Mouse (Mus musculus): ENCODE results near the gene Slc9b1. TPM values are rescaled to one million over a fixed set of nuclear protein-coding genes. Genes with fewer than 3 reads are reported as not detected.

Slc9b1 gene
- polyA plus RNA-seq, 1 experiment = not detected

DNA sequence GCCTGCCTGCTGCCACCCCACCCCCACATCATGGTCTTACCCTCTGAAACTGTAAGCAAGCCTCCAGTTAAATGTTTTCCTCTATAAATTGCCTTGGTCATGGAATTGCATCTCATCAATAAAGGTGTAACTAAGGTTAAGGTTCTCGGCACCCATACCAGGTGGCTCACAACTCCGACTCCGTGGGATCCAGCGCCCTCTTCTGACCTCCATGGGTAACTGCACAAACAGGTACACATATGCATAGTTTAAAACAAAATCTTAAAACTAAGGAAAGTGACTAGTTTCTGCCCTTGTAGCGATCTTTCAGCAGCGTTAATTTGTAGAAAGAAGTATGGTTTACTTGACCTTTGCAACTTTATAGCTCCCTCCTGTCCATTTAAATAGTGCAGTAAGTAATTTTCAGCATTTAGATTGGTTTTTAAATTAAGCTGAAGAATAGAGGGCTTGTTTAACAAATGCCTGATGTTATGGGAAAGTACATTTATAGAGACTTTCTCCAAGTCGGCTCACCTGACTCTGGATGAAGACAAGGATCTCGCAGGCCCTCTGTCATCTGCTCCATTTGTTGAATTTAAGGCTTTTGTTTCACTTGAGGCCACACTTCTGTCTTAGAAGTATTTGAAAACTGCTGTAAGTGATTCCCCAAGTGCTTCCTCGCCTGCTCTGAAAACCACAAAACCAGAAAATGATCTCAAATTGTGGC is 32.0 kb upstream of the Slc9b1 start:
- no peak for TF ChIP-seq POLR2AphosphoS2 (IDR thresholded peaks at IDR 0.05; ENCODE audit: insufficient read length, low read depth)
- TF ChIP-seq POLR2A (IDR thresholded peaks at IDR 0.05; ENCODE audit: insufficient read length, low read depth) = no peak

GRCm38 (mm10) chr3:135318331-135318730 is 29.5 kb upstream of the Slc9b1 start:
- H3K79me2 ChIP-seq (ENCODE audit: control insufficient read depth, insufficient read depth) = no peaks in the 10 kb centered on the region
- no peak overlapping the region for H3ac ChIP-seq (ENCODE audit: control insufficient read depth, insufficient read length)
- TF ChIP-seq TCF12 (IDR thresholded peaks at IDR 0.05; ENCODE audit: insufficient read depth, poor library complexity, severe bottlenecking) (no peak), E2F4 (IDR thresholded peaks at IDR 0.05; ENCODE audit: insufficient read depth) (no peak)
- no peaks in the 10 kb centered on the region for H3K36me3 ChIP-seq (ENCODE audit: control insufficient read depth, insufficient read depth)
- H3K4me2 ChIP-seq (ENCODE audit: low read depth) = no peak overlapping the region
- no peaks in the 10 kb centered on the region for H3K27me3 ChIP-seq (ENCODE audit: control insufficient read depth, insufficient read depth, insufficient read length)
- no peak overlapping the region for H3K4me3 ChIP-seq

More for the DNA sequence above, 32.0 kb upstream of the Slc9b1 start:
- H3ac ChIP-seq (ENCODE audit: control insufficient read depth, insufficient read length) = no peak overlapping the region
- H3K79me2 ChIP-seq (ENCODE audit: control insufficient read depth, insufficient read depth) = no peaks in the 10 kb centered on the region
- H3K4me2 ChIP-seq (ENCODE audit: low read depth) = no peak overlapping the region
- no peaks in the 10 kb centered on the region for H3K36me3 ChIP-seq (ENCODE audit: control insufficient read depth, insufficient read depth)
- H3K4me3 ChIP-seq = no peak overlapping the region
- no peaks in the 10 kb centered on the region for H3K27me3 ChIP-seq (ENCODE audit: control insufficient read depth, insufficient read depth, insufficient read length)

DNA sequence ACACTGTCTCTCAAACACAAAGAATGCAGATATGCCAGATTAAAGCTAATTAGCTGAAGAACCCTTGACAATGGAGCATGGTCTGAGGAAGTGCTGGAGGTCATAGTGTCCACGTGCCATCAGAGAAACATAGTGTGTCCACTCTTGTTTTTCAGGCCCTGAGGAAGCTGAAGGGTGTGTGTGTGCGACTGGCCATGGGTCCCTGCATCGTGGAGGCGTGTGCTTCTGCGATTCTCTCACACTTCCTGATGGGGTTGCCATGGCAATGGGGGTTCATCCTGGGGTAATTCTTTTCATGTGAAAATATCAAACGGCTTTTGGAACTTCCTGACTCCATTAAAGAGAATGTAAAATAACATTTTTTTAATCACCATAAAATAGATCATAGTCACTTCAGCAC is 23.5 kb upstream of the Slc9b1 start:
- no peak overlapping the region for H3K4me2 ChIP-seq (ENCODE audit: low read depth)
- H3K79me2 ChIP-seq (ENCODE audit: control insufficient read depth, insufficient read depth) = no peaks in the 10 kb centered on the region
- TF ChIP-seq SRF (IDR thresholded peaks at IDR 0.05; ENCODE audit: control insufficient read depth, insufficient read length, low read depth) (no peak), MYOD1 (IDR thresholded peaks at IDR 0.05; ENCODE audit: control insufficient read depth in 1 of 3, insufficient read length in 2 of 3, low read depth in 2 of 3) (no peak), TCF12 (IDR thresholded peaks at IDR 0.05; ENCODE audit: insufficient read depth, poor library complexity, severe bottlenecking) (no peak), POLR2AphosphoS2 (IDR thresholded peaks at IDR 0.05; ENCODE audit: insufficient read length, low read depth) (no peak), CEBPB (IDR thresholded peaks at IDR 0.05; ENCODE audit: insufficient read depth, poor library complexity, severe bottlenecking) (no peak), E2F4 (IDR thresholded peaks at IDR 0.05; ENCODE audit: insufficient read depth) (no peak), REST (IDR thresholded peaks at IDR 0.05; ENCODE audit: insufficient read depth, insufficient read length) (no peak), MYOG (IDR thresholded peaks at IDR 0.05; ENCODE audit: control insufficient read depth in 1 of 3, insufficient read depth in 1 of 3, insufficient read length in 2 of 3, low read depth in 2 of 3) (no peak), USF1 (IDR thresholded peaks at IDR 0.05; ENCODE audit: low read depth) (no peak), TCF3 (IDR thresholded peaks at IDR 0.05; ENCODE audit: insufficient read length, low read depth) (no peak), MAX (IDR thresholded peaks at IDR 0.05; ENCODE audit: low read depth) (no peak), POLR2A (IDR thresholded peaks at IDR 0.05; ENCODE audit: insufficient read length, low read depth) (no peak)
- no peak overlapping the region for H3ac ChIP-seq (ENCODE audit: control insufficient read depth, insufficient read length)
- no peaks in the 10 kb centered on the region for H3K36me3 ChIP-seq (ENCODE audit: control insufficient read depth, insufficient read depth)
- no peak overlapping the region for H3K4me3 ChIP-seq
- no peaks in the 10 kb centered on the region for H3K27me3 ChIP-seq (ENCODE audit: control insufficient read depth, insufficient read depth, insufficient read length)

DNA sequence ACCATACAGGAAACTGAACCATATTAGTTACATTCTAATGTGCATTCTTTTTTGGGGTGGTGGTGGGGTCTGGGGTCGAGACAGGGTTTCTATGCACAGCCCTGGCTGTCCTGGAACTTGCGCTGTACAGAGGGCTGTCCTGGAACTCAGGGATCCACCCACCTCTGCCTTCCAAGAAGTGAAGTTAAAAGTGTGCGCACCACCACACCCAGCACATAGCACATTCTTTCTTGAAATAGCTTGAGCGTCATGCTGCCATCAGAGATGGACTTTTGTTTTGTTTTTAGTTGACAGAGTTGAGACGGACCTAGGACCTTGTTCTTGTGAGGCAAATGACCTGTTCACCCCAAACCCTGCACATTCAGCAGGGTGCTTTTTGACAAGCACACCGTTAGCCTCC is 20.7 kb upstream of the Slc9b1 start:
- Histone ChIP-seq H3ac (ENCODE audit: control insufficient read depth, insufficient read length) (no peak overlapping the region), H3K4me2 (ENCODE audit: low read depth) (no peak overlapping the region), H3K79me2 (ENCODE audit: control insufficient read depth, insufficient read depth) (no peaks in the 10 kb centered on the region), H3K4me3 (no peak overlapping the region), H3K36me3 (ENCODE audit: control insufficient read depth, insufficient read depth) (no peaks in the 10 kb centered on the region), H3K27me3 (ENCODE audit: control insufficient read depth, insufficient read depth, insufficient read length) (no peaks in the 10 kb centered on the region)
- TF ChIP-seq E2F4 (IDR thresholded peaks at IDR 0.05; ENCODE audit: insufficient read depth) = no peak
- TF ChIP-seq POLR2A (IDR thresholded peaks at IDR 0.05; ENCODE audit: insufficient read length, low read depth) = no peak
- no peak for TF ChIP-seq POLR2AphosphoS2 (IDR thresholded peaks at IDR 0.05; ENCODE audit: insufficient read length, low read depth)
- no peak for TF ChIP-seq CEBPB (IDR thresholded peaks at IDR 0.05; ENCODE audit: insufficient read depth, poor library complexity, severe bottlenecking)
- TF ChIP-seq REST (IDR thresholded peaks at IDR 0.05; ENCODE audit: insufficient read depth, insufficient read length) = no peak
- TF ChIP-seq SRF (IDR thresholded peaks at IDR 0.05; ENCODE audit: control insufficient read depth, insufficient read length, low read depth) = no peak
- no peak for TF ChIP-seq MYOD1 (IDR thresholded peaks at IDR 0.05; ENCODE audit: control insufficient read depth in 1 of 3, insufficient read length in 2 of 3, low read depth in 2 of 3)
- TF ChIP-seq MAX (IDR thresholded peaks at IDR 0.05; ENCODE audit: low read depth) = no peak
- TF ChIP-seq TCF12 (IDR thresholded peaks at IDR 0.05; ENCODE audit: insufficient read depth, poor library complexity, severe bottlenecking) = no peak

- Histone ChIP-seq H3K4me3 (no peak overlapping the region), H3ac (ENCODE audit: control insufficient read depth, insufficient read length) (no peak overlapping the region), H3K4me2 (ENCODE audit: low read depth) (no peak overlapping the region), H3K79me2 (ENCODE audit: control insufficient read depth, insufficient read depth) (no peaks in the 10 kb centered on the region), H3K27me3 (ENCODE audit: control insufficient read depth, insufficient read depth, insufficient read length) (no peaks in the 10 kb centered on the region), H3K36me3 (ENCODE audit: control insufficient read depth, insufficient read depth) (no peaks in the 10 kb centered on the region)
- TF ChIP-seq POLR2AphosphoS2 (IDR thresholded peaks at IDR 0.05; ENCODE audit: insufficient read length, low read depth) = no peak
- TF ChIP-seq MAX (IDR thresholded peaks at IDR 0.05; ENCODE audit: low read depth) = no peak
- TF ChIP-seq SRF (IDR thresholded peaks at IDR 0.05; ENCODE audit: control insufficient read depth, insufficient read length, low read depth) = no peak
- TF ChIP-seq USF1 (IDR thresholded peaks at IDR 0.05; ENCODE audit: low read depth) = no peak
- no peak for TF ChIP-seq MYOD1 (IDR thresholded peaks at IDR 0.05; ENCODE audit: control insufficient read depth in 1 of 3, insufficient read length in 2 of 3, low read depth in 2 of 3)
- no peak for TF ChIP-seq REST (IDR thresholded peaks at IDR 0.05; ENCODE audit: insufficient read depth, insufficient read length)
These were observed 20.2 kb upstream of the Slc9b1 start for GRCm38 (mm10) chr3:135327601-135328000.

All from myocyte (in vitro differentiated cells).